Mouse (Mus musculus): ENCODE measurements at regions not wholly inside any gene's neighbourhood (a gene's known extent, or its start where the extent isn't known, plus 50 kb on each side); places are given as distances from the start of the nearest gene placed in this dataset.

DNA sequence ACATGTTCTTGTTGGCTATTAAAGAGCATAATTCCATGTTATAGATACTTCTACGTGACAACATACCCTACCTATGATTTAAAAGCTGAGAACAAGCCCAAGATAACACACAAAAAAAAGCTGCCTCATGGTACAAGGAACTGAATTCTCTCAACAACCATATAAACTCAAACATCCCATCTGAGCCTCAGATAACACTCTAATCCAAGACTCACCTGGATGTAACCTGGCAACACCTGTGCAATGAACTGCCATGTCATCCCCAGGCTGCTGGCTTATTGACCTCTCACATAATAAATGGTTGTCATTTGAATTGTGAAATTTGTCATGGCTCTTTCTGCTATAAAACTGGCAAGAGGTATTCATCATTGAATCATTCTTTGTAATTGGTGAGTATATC lies 93.5 kb upstream of the Gm11146 start:
- TF ChIP-seq CTCF (IDR thresholded peaks at IDR 0.05; ENCODE audit: low read depth, low read length): no peak
- no peak for TF ChIP-seq TAL1 (conservative IDR thresholded peaks at IDR 0.05; ENCODE audit: low read depth, low read length)
- no peak for TF ChIP-seq GATA2 (IDR thresholded peaks at IDR 0.05; ENCODE audit: borderline replicate concordance, low read depth, low read length)
- no peak for TF ChIP-seq GATA1 (IDR thresholded peaks at IDR 0.05; ENCODE audit: borderline replicate concordance, low read length)

Data from G1E (cell line).